Mouse (Mus musculus) CH12.LX (cell line): Measurements from ENCODE around the gene Kcnab3. TPM values are rescaled to one million over a fixed set of nuclear protein-coding genes. Genes with fewer than 3 reads are reported as not detected.

ENCODE experiments used
- DNase-seq: peaks from one replicate; pipeline ENCODE4 v3.0.0-alpha.2; 2013; ENCODE audit errors: extremely low read depth
- H3K27ac ChIP-seq: 2 replicates; pipeline ENCODE4 v1.5.1; 2012; ENCODE audit warnings: low read depth, mild to moderate bottlenecking, control low read depth, moderate library complexity; ENCODE audit not compliant: insufficient read depth
- H3K27me3 ChIP-seq: replicated peaks from 2 replicates; pipeline ENCODE3; 2012; ENCODE audit warnings: inconsistent platforms
- H3K36me3 ChIP-seq, 2 experiments: replicated peaks in 1 of 2; 2 replicates each; pipeline versions ENCODE3 to v1.6.1; 2012; ENCODE audit warnings: inconsistent platforms in 1 of 2, low read length in 1 of 2, mild to moderate bottlenecking in 1 of 2, mixed read lengths in 1 of 2, moderate library complexity in 1 of 2; ENCODE audit not compliant: control insufficient read depth in 1 of 2, insufficient read depth in 1 of 2
- H3K4me1 ChIP-seq, 2 experiments: 2 replicates each; pipeline ENCODE4 v1.6.1; 2012; ENCODE audit warnings: inconsistent platforms in 1 of 2, moderate library complexity in 1 of 2; ENCODE audit not compliant: insufficient read depth in 2 of 2, control insufficient read depth in 1 of 2
- H3K4me2 ChIP-seq: 2 replicates; pipeline ENCODE4 v1.6.1; 2012; ENCODE audit warnings: low read depth, mild to moderate bottlenecking, control low read depth; ENCODE audit not compliant: poor library complexity, insufficient read depth, severe bottlenecking
- H3K4me3 ChIP-seq, 3 experiments: fragments of 150-350 bp in 1 of 3; sonication (generic) in 1 of 3; replicated peaks in 1 of 3; 2 replicates each; pipeline versions ENCODE3 to v1.5.1; 2011 to 2012; ENCODE audit warnings: low read depth in 2 of 3, low read length in 2 of 3, mild to moderate bottlenecking in 2 of 3, moderate library complexity in 2 of 3, control low read depth in 1 of 3, improper control_type of control experiment in 1 of 3, inconsistent platforms in 1 of 3, mixed read lengths in 1 of 3; ENCODE audit not compliant: poor library complexity in 1 of 3
- H3K79me2 ChIP-seq: replicated peaks from 2 replicates; pipeline ENCODE4 v1.6.1; 2012; ENCODE audit warnings: mild to moderate bottlenecking, moderate library complexity; ENCODE audit not compliant: control insufficient read depth, poor library complexity, insufficient read depth, severe bottlenecking; ENCODE audit errors: extremely low read depth
- H3K9ac ChIP-seq: 2 replicates; pipeline ENCODE4 v1.6.1; 2012; ENCODE audit warnings: low read depth, mild to moderate bottlenecking, control low read depth, moderate library complexity; ENCODE audit not compliant: insufficient read depth
- H3K9me3 ChIP-seq: replicated peaks from 2 replicates; pipeline ENCODE3; 2012; ENCODE audit warnings: low read length, inconsistent platforms, mixed read lengths
- GABPA ChIP-seq: IDR thresholded peaks from 2 replicates; pipeline ENCODE4 v1.6.1; 2012; ENCODE audit warnings: low read depth, low read length, improper control_type of control experiment, inconsistent platforms; ENCODE audit not compliant: insufficient replicate concordance
- HCFC1 ChIP-seq: IDR thresholded peaks from 2 replicates; pipeline ENCODE4 v1.6.1; 2012; ENCODE audit warnings: low read depth, mild to moderate bottlenecking, inconsistent platforms, low read length, improper control_type of control experiment
- JUN ChIP-seq: IDR thresholded peaks from 2 replicates; pipeline ENCODE4 v1.6.1; 2011; ENCODE audit warnings: low read depth, mild to moderate bottlenecking, low read length, improper control_type of control experiment, moderate library complexity; ENCODE audit not compliant: insufficient read depth
- KAT2A ChIP-seq: IDR thresholded peaks from 2 replicates; pipeline ENCODE4 v1.6.1; 2012; ENCODE audit warnings: low read length, improper control_type of control experiment, inconsistent platforms; ENCODE audit not compliant: insufficient replicate concordance
- MAFK ChIP-seq: IDR thresholded peaks from 2 replicates; pipeline ENCODE4 v1.6.1; 2011; ENCODE audit warnings: low read length, improper control_type of control experiment; ENCODE audit not compliant: insufficient replicate concordance
- MEF2A ChIP-seq: IDR thresholded peaks from 2 replicates; pipeline ENCODE4 v1.6.1; 2014; ENCODE audit warnings: low read depth, mild to moderate bottlenecking, inconsistent platforms, low read length, improper control_type of control experiment, borderline replicate concordance
- MXI1 ChIP-seq: IDR thresholded peaks from 2 replicates; pipeline ENCODE4 v1.6.1; 2011; ENCODE audit warnings: mild to moderate bottlenecking, low read depth, low read length, improper control_type of control experiment
- PAX5 ChIP-seq: IDR thresholded peaks from 2 replicates; pipeline ENCODE4 v1.6.1; 2012; ENCODE audit warnings: low read length, inconsistent platforms, mixed read lengths
- SMC3 ChIP-seq: IDR thresholded peaks from 2 replicates; pipeline ENCODE4 v1.6.1; 2011; ENCODE audit warnings: low read depth, low read length, improper control_type of control experiment
- UBTF ChIP-seq: IDR thresholded peaks from 2 replicates; pipeline ENCODE4 v1.6.1; 2012; ENCODE audit warnings: low read depth, mild to moderate bottlenecking, inconsistent platforms, low read length, improper control_type of control experiment, moderate library complexity
- USF1 ChIP-seq: IDR thresholded peaks from 2 replicates; pipeline ENCODE4 v1.6.1; 2014; ENCODE audit warnings: low read depth, mild to moderate bottlenecking, inconsistent platforms, low read length, improper control_type of control experiment
- ZC3H11A ChIP-seq: IDR thresholded peaks from 2 replicates; pipeline ENCODE4 v1.6.1; 2012; ENCODE audit warnings: low read depth, mild to moderate bottlenecking, inconsistent platforms, low read length, improper control_type of control experiment
- ZKSCAN1 ChIP-seq: IDR thresholded peaks from 2 replicates; pipeline ENCODE4 v1.6.1; 2012; ENCODE audit warnings: low read depth, inconsistent platforms, low read length, improper control_type of control experiment, borderline replicate concordance
- ZMIZ1 ChIP-seq: IDR thresholded peaks from 2 replicates; pipeline ENCODE4 v1.6.1; 2012; ENCODE audit warnings: low read depth, mild to moderate bottlenecking, inconsistent platforms, low read length, improper control_type of control experiment
- ZNF384 ChIP-seq: IDR thresholded peaks from 2 replicates; pipeline ENCODE4 v1.6.1; 2012; ENCODE audit warnings: low read depth, low read length, improper control_type of control experiment, inconsistent platforms
- dilution Hi-C: fragments of 300-500 bp; cut with MboI; formaldehyde crosslinking; loops from 2 replicates; pipeline ENCODE4 v1.14.3; 2020; ENCODE audit warnings: low sequenced_read_pairs; ENCODE audit not compliant: extremely low pct_unique_long_range_greater_than_20kb, extremely low pct_ligation_motif_present
- in situ Hi-C: fragments of 300-500 bp; cut with MboI; formaldehyde crosslinking; loops from 3 replicates; pipeline ENCODE4 v1.14.3; 2019; ENCODE audit warnings: low sequenced_read_pairs, low pct_ligation_motif_present, low pct_unique_long_range_greater_than_20kb, mixed read lengths
- polyA plus RNA-seq: library from polyadenylated mRNA; unstranded; fragments of >175 nt; gene quantifications from 2 replicates; pipeline ENCODE4 v1.2.1, GENCODE M21; 2012; ENCODE audit warnings: low read depth; ENCODE audit not compliant: insufficient read length
- total RNA-seq, 2 experiments: library from RNA; depleted of rRNA; stranded (reverse); fragments of 300-350 nt in 1 of 2; fragments of >200 nt in 1 of 2; gene quantifications; 2 replicates each; pipeline ENCODE4 v1.2.3; 2012 to 2014

Gene Kcnab3
- total and polyA plus RNA-seq, 3 experiments: 0.39 to 1.1 TPM; not detected in 1

DNA sequence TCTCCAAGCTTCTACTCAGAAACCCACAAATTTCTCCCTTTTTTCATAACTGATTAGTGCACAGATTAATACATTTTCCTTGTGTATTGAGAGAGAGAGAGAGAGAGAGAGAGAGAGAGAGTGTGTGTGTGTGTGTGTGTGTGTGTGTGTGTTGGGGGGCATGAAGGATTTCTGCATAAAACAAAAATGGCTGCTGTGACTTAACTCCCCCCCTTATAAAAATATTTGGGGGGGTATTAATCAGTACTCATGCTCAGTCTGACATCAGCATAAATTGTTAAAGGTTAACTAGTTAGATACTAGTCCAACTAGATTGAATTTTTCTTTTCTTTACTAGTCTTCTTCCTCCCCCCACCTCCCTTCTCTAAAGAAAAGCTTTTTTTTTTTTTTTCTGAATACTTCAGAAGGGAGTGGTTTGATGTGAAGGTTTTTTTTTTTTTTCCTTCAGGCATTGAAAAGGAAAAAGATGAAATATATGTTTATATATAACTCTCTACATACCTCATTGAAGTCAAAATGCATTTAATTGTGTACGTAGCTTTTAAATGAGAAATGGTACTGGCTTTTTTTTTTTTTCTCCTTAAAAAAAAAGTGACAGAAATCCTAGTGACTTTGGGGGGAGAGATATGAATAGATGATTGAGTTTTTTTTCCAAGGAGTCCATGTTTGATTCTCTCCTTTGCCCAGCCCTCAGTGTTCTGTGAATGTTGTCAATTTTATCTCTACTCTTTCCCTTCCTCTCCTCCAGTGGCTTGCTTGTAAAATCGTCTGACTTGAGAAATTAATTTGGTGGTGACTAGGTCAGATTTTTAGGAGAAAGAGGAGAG, 44.1 kb downstream of the Kcnab3 start:
- dilution Hi-C loops: no loop called here
- Histone ChIP-seq H3K4me1 (peaks cover 7 to 30% of the 10 kb centered on the region in 2 experiments), H3K4me2 (peak overlapping the region; percentile 45), H3K9ac (peak overlapping the region; percentile 100), H3K27ac (no peak overlapping the region), H3K4me3 (no peak overlapping the region), H3K79me2 (peaks cover 3% of the 10 kb centered on the region; the same call in 1 of the 2 replicates), H3K9me3 (no peaks in the 10 kb centered on the region), H3K27me3 (no peaks in the 10 kb centered on the region), H3K36me3 (peaks cover 7 to 34% of the 10 kb centered on the region in 2 experiments)
- TF ChIP-seq SMC3: no peak
- peak; percentile 91 for TF ChIP-seq ZNF384
- in situ Hi-C loops: loop anchor here (5.0 kb wide), 2 partner anchors 38 to 103 kb away; no protein-coding TSS in a partner anchor
- DNase-seq: no peak

DNA sequence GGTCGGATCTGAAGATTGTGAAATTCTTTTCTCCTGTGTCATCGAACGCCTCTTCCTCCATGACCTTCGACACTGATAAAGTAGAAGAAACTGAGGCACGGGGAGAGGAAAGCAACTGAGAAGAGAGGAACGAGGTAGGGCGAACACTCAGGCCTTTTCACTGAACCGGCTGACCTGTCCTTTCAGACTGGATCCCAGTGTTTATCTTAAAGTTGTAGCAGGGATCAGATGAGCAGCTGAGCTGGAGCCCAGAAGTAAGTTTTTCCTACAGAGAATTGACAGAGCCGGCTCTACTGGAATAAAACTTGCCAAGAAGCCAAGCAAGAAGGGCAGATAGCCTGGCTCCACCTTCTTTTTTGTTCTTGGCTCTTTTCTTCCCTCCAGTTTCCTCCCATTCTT, 44.8 kb downstream of the Kcnab3 start:
- Histone ChIP-seq H3K36me3 (peaks cover 7 to 37% of the 10 kb centered on the region in 2 experiments), H3K4me3 (no peak overlapping the region), H3K9me3 (no peaks in the 10 kb centered on the region), H3K4me2 (no peak overlapping the region)
- in situ Hi-C loops (no loop called here), dilution Hi-C loops (no loop called here)
- TF ChIP-seq MEF2A (no peak), KAT2A (no peak), USF1 (no peak), ZKSCAN1 (no peak), MAFK (no peak), GABPA (no peak), UBTF (no peak), ZNF384 (no peak)
- TF ChIP-seq, all 38 proteins: peak for 0
- Histone ChIP-seq H3K27me3 (no peaks in the 10 kb centered on the region), H3K9ac (no peak overlapping the region), H3K4me1 (peaks cover 7 to 24% of the 10 kb centered on the region in 2 experiments), H3K79me2 (peaks cover 3% of the 10 kb centered on the region; the same call in 1 of the 2 replicates), H3K27ac (no peak overlapping the region)
- DNase-seq: no peak

DNA sequence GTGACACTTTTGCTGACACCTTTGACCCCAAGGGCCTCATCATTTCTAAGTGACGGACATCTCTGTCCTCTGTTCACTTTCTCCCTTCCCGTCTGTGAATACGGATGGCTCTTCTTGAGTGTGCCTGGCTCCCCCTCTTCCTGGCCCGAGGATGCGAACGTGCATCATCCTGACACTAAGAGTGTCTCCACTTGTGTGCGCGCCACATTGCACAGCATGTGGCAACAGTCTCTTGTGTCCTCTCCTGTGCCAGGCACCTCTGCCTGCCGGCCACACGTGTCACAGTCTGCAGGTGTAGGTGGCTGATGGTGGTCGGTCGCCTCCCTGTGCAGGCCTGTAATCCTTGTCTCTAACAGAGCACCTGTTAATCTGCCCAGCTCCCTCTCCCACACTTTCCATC, 45.5 kb downstream of the Kcnab3 start:
- peaks cover 3% of the 10 kb centered on the region; the same call in 1 of the 2 replicates for H3K79me2 ChIP-seq
- no peaks in the 10 kb centered on the region for H3K27me3 ChIP-seq
- in situ Hi-C loops: no loop called here
- dilution Hi-C loops: no loop called here
- H3K4me2 ChIP-seq: no peak overlapping the region
- H3K4me1 ChIP-seq: peaks cover 4 to 23% of the 10 kb centered on the region in 2 experiments
- no peak for DNase-seq
- no peak overlapping the region for H3K4me3 ChIP-seq
- H3K36me3 ChIP-seq: peaks cover 7 to 38% of the 10 kb centered on the region in 2 experiments
- TF ChIP-seq SMC3: no peak
- TF ChIP-seq HCFC1: no peak
- TF ChIP-seq ZMIZ1: no peak
- TF ChIP-seq MEF2A: no peak
- no peak for TF ChIP-seq JUN
- no peak for TF ChIP-seq MXI1
- no peak for TF ChIP-seq PAX5
- no peak for TF ChIP-seq ZC3H11A
- no peak overlapping the region for H3K9ac ChIP-seq
- no peak overlapping the region for H3K27ac ChIP-seq
- H3K9me3 ChIP-seq: no peaks in the 10 kb centered on the region
